Mouse (Mus musculus) lung, postnatal 0 days (tissue): ENCODE measurements at regions not wholly inside any gene's neighbourhood (a gene's known extent, or its start where the extent isn't known, plus 50 kb on each side); places are given as distances from the start of the nearest gene placed in this dataset.

Source experiments
- ATAC-seq: fragments of 200-750 bp; cut with Nextera tagmentation; 2 replicates; pipeline ENCODE4 v1.8.0; 2017; ENCODE audit warnings: moderate library complexity
- DNase-seq: peaks from one replicate; pipeline ENCODE4 v3.0.0-alpha.2; 2016; ENCODE audit warnings: low spot score
- H3K27ac ChIP-seq: fragments of 300-500 bp; sonication (generic); 2 replicates; pipeline ENCODE4 v1.5.1; 2014; ENCODE audit warnings: antibody characterized with exemption, mild to moderate bottlenecking, low read length, mixed read lengths
- H3K27me3 ChIP-seq: fragments of 300-500 bp; sonication (generic); replicated peaks from 2 replicates; pipeline ENCODE4 v1.6.1; 2014; ENCODE audit warnings: low read length, mixed read lengths; ENCODE audit not compliant: insufficient read depth
- H3K36me3 ChIP-seq: fragments of 300-500 bp; sonication (generic); 2 replicates; pipeline ENCODE4 v1.6.1; 2014; ENCODE audit warnings: low read length, mixed read lengths; ENCODE audit not compliant: insufficient read depth
- H3K4me1 ChIP-seq: fragments of 300-500 bp; sonication (generic); 2 replicates; pipeline ENCODE4 v1.6.1; 2014; ENCODE audit warnings: antibody characterized with exemption, low read depth, low read length, mixed read lengths; ENCODE audit not compliant: insufficient read depth
- H3K4me2 ChIP-seq: fragments of 300-500 bp; sonication (generic); replicated peaks from 2 replicates; pipeline ENCODE4 v1.6.1; 2014; ENCODE audit warnings: low read depth, mild to moderate bottlenecking, low read length, moderate library complexity, mixed read lengths
- H3K4me3 ChIP-seq: fragments of 300-500 bp; sonication (generic); 2 replicates; pipeline ENCODE4 v1.5.1; 2014; ENCODE audit warnings: low read depth, low read length
- H3K9ac ChIP-seq: fragments of 300-500 bp; sonication (generic); replicated peaks from 2 replicates; pipeline ENCODE4 v1.6.1; 2014; ENCODE audit warnings: low read depth, mild to moderate bottlenecking
- H3K9me3 ChIP-seq: fragments of 300-500 bp; sonication (generic); 2 replicates; pipeline ENCODE4 v1.6.1; 2016; ENCODE audit warnings: low read length, mixed read lengths
- CTCF ChIP-seq: IDR thresholded peaks from 2 replicates; pipeline ENCODE4 v1.5.1; 2016; ENCODE audit warnings: antibody characterized with exemption, mild to moderate bottlenecking
- EP300 ChIP-seq: IDR thresholded peaks from 2 replicates; pipeline ENCODE4 v1.6.1; 2016; ENCODE audit warnings: antibody characterized with exemption, mild to moderate bottlenecking, control low read depth
- WGBS: fragments of 180-500 bp; shearing (Covaris S2); extraction: QIAGEN DNeasy Blood & Tissue Kit; methylation state at CpG from one replicate; pipeline ENCODE4 v1.1.7; 2014; 5-methylcytosine and 5-hydroxymethylcytosine counted together

GRCm38 (mm10) chr14:31935411-31935810 lies 93.4 kb upstream of the Galnt15 start:
- Histone ChIP-seq H3K9me3 (no peaks in the 10 kb centered on the region), H3K36me3 (no peaks in the 10 kb centered on the region), H3K4me1 (no peaks in the 10 kb centered on the region; the same call in 1 of the 2 replicates), H3K4me3 (no peak overlapping the region), H3K27me3 (no peaks in the 10 kb centered on the region), H3K9ac (no peak overlapping the region), H3K27ac (no peak overlapping the region), H3K4me2 (no peak overlapping the region)
- ATAC-seq, result peak; percentile 36
- no peak for DNase-seq
- 31% methylated on average over 3 of the region's 3 CpGs for WGBS
- TF ChIP-seq CTCF (no peak), EP300 (0 out of 2 replicates have a peak, but pooled peaks have one; percentile 17)

- no peak overlapping the region for H3K4me3 ChIP-seq
- ATAC-seq, result no peak
- no peak overlapping the region for H3K9ac ChIP-seq
- no peak overlapping the region for H3K27ac ChIP-seq
- DNase-seq, result no peak
- WGBS, result 75% methylated on average over 3 of the region's 3 CpGs
- H3K4me1 ChIP-seq, result no peaks in the 10 kb centered on the region
- H3K4me2 ChIP-seq, result no peak overlapping the region
- TF ChIP-seq CTCF (no peak), EP300 (no peak)
- H3K36me3 ChIP-seq, result no peaks in the 10 kb centered on the region
- H3K9me3 ChIP-seq, result no peaks in the 10 kb centered on the region
- no peaks in the 10 kb centered on the region for H3K27me3 ChIP-seq
Observed at GRCm38 (mm10) chr14:31936581-31936980, 92.2 kb upstream of the Galnt15 start.

GRCm38 (mm10) chr14:31940900-31941299 lies 87.9 kb upstream of the Galnt15 start:
- H3K4me3 ChIP-seq, result no peak overlapping the region
- no peak overlapping the region for H3K4me2 ChIP-seq
- no peaks in the 10 kb centered on the region for H3K27me3 ChIP-seq
- ATAC-seq (no peak), DNase-seq (peak; percentile 55)
- H3K27ac ChIP-seq, result no peak overlapping the region
- H3K36me3 ChIP-seq, result no peaks in the 10 kb centered on the region
- WGBS, result 81% methylated on average over 6 of the region's 6 CpGs
- no peaks in the 10 kb centered on the region for H3K9me3 ChIP-seq
- TF ChIP-seq CTCF (no peak), EP300 (0 out of 2 replicates have a peak, but pooled peaks have one; percentile 11)
- no peak overlapping the region for H3K9ac ChIP-seq
- H3K4me1 ChIP-seq, result no peaks in the 10 kb centered on the region

GRCm38 (mm10) chr14:31942266-31942960 lies 86.4 kb upstream of the Galnt15 start:
- TF ChIP-seq CTCF (peak; percentile 70), EP300 (no peak)
- H3K9me3 ChIP-seq, result no peaks in the 10 kb centered on the region

GRCm38 (mm10) chr14:31944682-31945081 lies 84.1 kb upstream of the Galnt15 start:
- TF ChIP-seq CTCF (no peak), EP300 (no peak)
- no peak overlapping the region for H3K4me2 ChIP-seq
- no peaks in the 10 kb centered on the region for H3K36me3 ChIP-seq
- 58% methylated on average over 6 of the region's 6 CpGs for WGBS
- no peaks in the 10 kb centered on the region for H3K4me1 ChIP-seq
- DNase-seq (no peak), ATAC-seq (no peak)
- no peaks in the 10 kb centered on the region for H3K27me3 ChIP-seq
- no peak overlapping the region for H3K27ac ChIP-seq
- no peak overlapping the region for H3K4me3 ChIP-seq
- H3K9me3 ChIP-seq, result no peaks in the 10 kb centered on the region
- no peak overlapping the region for H3K9ac ChIP-seq

More at GRCm38 (mm10) chr14:31942266-31942960, 86.4 kb upstream of the Galnt15 start:
- no peak for DNase-seq
- no peaks in the 10 kb centered on the region for H3K4me1 ChIP-seq
- H3K36me3 ChIP-seq, result no peaks in the 10 kb centered on the region
- H3K4me2 ChIP-seq, result no peak overlapping the region
- ATAC-seq, result no peak
- no peaks in the 10 kb centered on the region for H3K27me3 ChIP-seq
- H3K27ac ChIP-seq, result no peak overlapping the region
- H3K4me3 ChIP-seq, result no peak overlapping the region
- 73% methylated on average over 3 of the region's 3 CpGs for WGBS
- no peak overlapping the region for H3K9ac ChIP-seq

- H3K9me3 ChIP-seq, result no peaks in the 10 kb centered on the region
- H3K4me2 ChIP-seq, result no peak overlapping the region
- no peaks in the 10 kb centered on the region for H3K4me1 ChIP-seq
- no peak overlapping the region for H3K4me3 ChIP-seq
- H3K36me3 ChIP-seq, result no peaks in the 10 kb centered on the region
- WGBS, result 12% methylated on average over 7 of the region's 7 CpGs
- H3K27ac ChIP-seq, result peak overlapping the region; percentile 54; the same call in 1 of the 2 replicates
- ATAC-seq (peak; percentile 60), DNase-seq (peak; percentile 53)
- no peaks in the 10 kb centered on the region for H3K27me3 ChIP-seq
- TF ChIP-seq EP300, result no peak
- TF ChIP-seq CTCF, result no peak
- H3K9ac ChIP-seq, result no peak overlapping the region
Observed at GRCm38 (mm10) chr14:31945125-31945524, 83.7 kb upstream of the Galnt15 start.
